Mouse (Mus musculus): ENCODE results near the gene Rin3. TPM values are rescaled to one million over a fixed set of nuclear protein-coding genes. Genes with fewer than 3 reads are reported as not detected.
A peak's percentile ranks its signal among the peaks of the same experiment; 100 is the strongest.
"Not testable (repeated sequence)": the region's sequence is repeated elsewhere in the genome, so short reads cannot be mapped to it uniquely, and the experiment has no call there.

Gene Rin3
- polyA plus RNA-seq, 1 experiment, result 102 TPM

DNA sequence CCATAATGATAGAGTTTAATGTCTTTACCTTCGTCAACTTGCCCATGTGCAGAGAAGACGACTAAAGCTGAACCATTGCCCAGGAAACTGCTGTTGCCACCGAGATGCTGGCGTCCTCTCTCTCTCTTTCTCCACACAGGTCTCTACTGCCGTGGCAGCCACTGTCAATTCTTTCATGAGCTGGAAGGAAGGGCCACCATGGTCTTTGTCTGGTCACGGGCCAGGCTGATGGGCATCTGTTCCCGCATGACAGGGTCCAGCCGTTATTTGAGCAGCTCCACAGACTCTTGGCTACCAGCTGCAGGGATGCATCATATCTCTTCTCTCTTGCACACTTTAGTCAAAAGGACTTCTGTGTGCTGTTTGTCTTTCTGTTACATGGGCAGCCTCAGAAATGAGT lies 16.4 kb upstream of the Rin3 start:
- Histone ChIP-seq H3K4me3 (replicated peaks; ENCODE audit: control insufficient read depth, low read depth, low read length) (no peak overlapping the region), H3K4me1 (ENCODE audit: control insufficient read depth, insufficient read depth, low read length) (peaks cover 3% of the 10 kb centered on the region; the same call in 1 of the 2 replicates), H3K27ac (ENCODE audit: control insufficient read depth, insufficient read depth, low read depth, low read length, poor library complexity) (no peak overlapping the region)
- TF ChIP-seq CTCF (IDR thresholded peaks at IDR 0.05; ENCODE audit: control insufficient read depth, insufficient read depth, low read length) (no peak), POLR2A (IDR thresholded peaks at IDR 0.05; ENCODE audit: borderline replicate concordance, control insufficient read depth, low read depth, low read length) (no peak)
- 80% methylated on average over 8 of the region's 8 CpGs for WGBS

DNA sequence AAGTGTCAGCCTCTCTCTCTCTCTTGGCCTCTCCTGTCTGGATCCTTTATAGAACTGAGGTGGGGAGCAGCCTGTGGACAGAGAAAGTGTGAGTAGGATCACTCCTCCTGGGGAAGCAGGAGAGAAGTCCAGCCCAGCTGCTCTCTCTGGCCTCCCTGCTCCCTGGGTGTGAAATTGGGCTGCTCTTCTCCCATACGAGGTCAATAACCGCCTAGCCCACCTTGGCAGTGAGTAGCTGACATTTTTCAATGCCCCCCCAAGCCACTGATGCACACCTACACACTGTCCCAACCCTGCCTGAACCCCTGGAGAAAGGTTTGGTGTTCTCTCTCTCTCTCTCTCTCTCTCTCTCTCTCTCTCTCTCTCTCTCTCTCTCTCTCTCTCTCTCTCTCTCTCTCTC lies 13.7 kb upstream of the Rin3 start:
- Histone ChIP-seq H3K4me1 (ENCODE audit: control insufficient read depth, insufficient read depth, low read length) (no peaks in the 10 kb centered on the region; the same call in 1 of the 2 replicates), H3K4me3 (replicated peaks; ENCODE audit: control insufficient read depth, low read depth, low read length) (no peak overlapping the region), H3K27ac (ENCODE audit: control insufficient read depth, insufficient read depth, low read depth, low read length, poor library complexity) (no peak overlapping the region)
- WGBS, result 78% methylated on average over 2 of the region's 2 CpGs
- TF ChIP-seq POLR2A (IDR thresholded peaks at IDR 0.05; ENCODE audit: borderline replicate concordance, control insufficient read depth, low read depth, low read length) (no peak), CTCF (IDR thresholded peaks at IDR 0.05; ENCODE audit: control insufficient read depth, insufficient read depth, low read length) (no peak)

DNA sequence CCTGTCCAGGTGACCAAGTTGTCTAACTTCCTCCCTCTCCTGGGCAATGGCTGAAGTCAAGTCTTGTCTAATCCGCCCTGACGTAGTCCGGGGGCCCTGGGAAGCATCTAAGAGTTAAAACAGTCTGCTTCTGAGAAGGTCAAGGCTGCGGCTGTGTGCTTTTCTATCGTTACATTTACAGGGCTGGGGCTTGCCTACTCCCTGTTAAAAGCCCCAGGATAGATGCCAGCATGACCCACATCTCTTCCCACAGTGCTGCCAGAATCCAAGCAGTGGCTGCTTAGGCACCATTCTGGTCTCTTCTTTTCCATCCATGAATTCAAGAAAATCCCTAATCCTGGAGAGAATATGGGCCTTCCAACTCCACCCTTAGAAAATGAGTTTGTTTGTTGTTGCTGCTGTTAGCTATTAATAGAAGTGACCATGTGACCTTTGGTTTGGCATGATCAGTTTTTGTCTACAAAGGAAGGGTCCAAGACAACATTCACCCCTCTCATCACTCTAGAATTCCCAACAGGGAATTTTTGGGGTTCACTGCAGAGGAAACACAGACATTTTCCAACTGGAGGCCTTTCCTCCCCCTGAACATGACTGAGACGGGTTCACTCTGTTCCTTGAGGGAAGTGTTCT lies 12.0 kb upstream of the Rin3 start:
- H3K4me3 ChIP-seq (replicated peaks; ENCODE audit: control insufficient read depth, low read depth, low read length), result no peak overlapping the region
- TF ChIP-seq CTCF (IDR thresholded peaks at IDR 0.05; ENCODE audit: control insufficient read depth, insufficient read depth, low read length) (no peak), POLR2A (IDR thresholded peaks at IDR 0.05; ENCODE audit: borderline replicate concordance, control insufficient read depth, low read depth, low read length) (no peak)
- H3K27ac ChIP-seq (ENCODE audit: control insufficient read depth, insufficient read depth, low read depth, low read length, poor library complexity), result no peak overlapping the region
- 51% methylated on average over 6 of the region's 6 CpGs for WGBS
- H3K4me1 ChIP-seq (ENCODE audit: control insufficient read depth, insufficient read depth, low read length), result no peaks in the 10 kb centered on the region

DNA sequence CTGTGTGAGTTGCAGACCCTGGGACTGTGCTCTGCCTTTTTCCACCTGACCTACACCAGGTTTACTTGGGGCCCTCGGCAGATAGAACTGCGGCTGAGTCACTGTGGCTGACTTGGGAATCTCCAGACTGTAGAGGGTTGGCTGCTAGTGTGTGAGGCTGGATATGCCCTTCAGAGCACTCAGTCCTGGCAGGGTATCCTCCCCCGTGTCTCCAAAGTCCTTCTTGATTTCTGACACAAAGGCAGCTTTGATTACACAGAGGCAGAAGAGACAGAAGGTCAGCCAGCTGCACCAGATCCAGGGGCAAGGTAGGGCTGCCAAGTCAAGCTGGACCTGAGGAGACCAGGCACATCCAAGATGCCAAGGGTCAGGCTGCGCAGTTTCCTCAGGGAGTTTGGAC lies 11.4 kb upstream of the Rin3 start:
- WGBS, result 79% methylated on average over 4 of the region's 4 CpGs
- TF ChIP-seq POLR2A (IDR thresholded peaks at IDR 0.05; ENCODE audit: borderline replicate concordance, control insufficient read depth, low read depth, low read length), result no peak
- no peak for TF ChIP-seq CTCF (IDR thresholded peaks at IDR 0.05; ENCODE audit: control insufficient read depth, insufficient read depth, low read length)

DNA sequence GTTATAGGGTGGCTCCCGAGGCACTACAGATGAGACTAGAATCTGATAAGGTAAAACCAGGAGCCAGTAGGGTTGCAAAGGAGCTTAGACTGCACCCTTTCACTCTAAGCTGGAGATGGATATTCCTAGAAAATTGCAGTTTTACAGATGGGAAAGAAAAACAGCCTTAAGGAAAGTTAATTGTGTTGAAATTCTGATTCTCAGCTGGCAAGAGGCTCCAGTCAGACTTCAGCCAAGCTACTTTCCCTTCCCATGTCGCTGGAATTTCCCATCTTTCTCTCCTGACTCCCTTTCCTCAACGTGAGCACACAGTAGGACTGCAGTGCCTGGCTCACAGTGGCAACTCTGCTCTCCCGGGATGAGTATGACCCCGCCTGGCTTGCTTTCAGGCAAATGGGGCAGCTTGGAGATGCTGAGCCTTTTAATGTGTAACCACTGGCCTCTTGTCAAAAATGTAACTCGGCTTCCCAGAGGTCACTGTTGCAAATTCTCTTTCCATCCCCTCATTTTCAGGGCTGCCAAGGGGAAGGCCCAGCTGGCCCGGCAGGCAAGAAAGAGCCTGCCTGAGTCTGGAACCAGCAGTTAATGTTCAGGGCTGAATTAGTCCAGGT lies 6.9 kb upstream of the Rin3 start:
- H3K27ac ChIP-seq (ENCODE audit: control insufficient read depth, insufficient read depth, low read depth, low read length, poor library complexity), result no peak overlapping the region
- no peaks in the 10 kb centered on the region for H3K4me1 ChIP-seq (ENCODE audit: control insufficient read depth, insufficient read depth, low read length)
- no peak for TF ChIP-seq CTCF (IDR thresholded peaks at IDR 0.05; ENCODE audit: control insufficient read depth, insufficient read depth, low read length)
- WGBS, result 73% methylated on average over 7 of the region's 7 CpGs
- H3K4me3 ChIP-seq (replicated peaks; ENCODE audit: control insufficient read depth, low read depth, low read length), result no peak overlapping the region

More for the DNA sequence above, 11.4 kb upstream of the Rin3 start:
- Histone ChIP-seq H3K4me1 (ENCODE audit: control insufficient read depth, insufficient read depth, low read length) (no peaks in the 10 kb centered on the region), H3K27ac (ENCODE audit: control insufficient read depth, insufficient read depth, low read depth, low read length, poor library complexity) (no peak overlapping the region), H3K4me3 (replicated peaks; ENCODE audit: control insufficient read depth, low read depth, low read length) (no peak overlapping the region)

DNA sequence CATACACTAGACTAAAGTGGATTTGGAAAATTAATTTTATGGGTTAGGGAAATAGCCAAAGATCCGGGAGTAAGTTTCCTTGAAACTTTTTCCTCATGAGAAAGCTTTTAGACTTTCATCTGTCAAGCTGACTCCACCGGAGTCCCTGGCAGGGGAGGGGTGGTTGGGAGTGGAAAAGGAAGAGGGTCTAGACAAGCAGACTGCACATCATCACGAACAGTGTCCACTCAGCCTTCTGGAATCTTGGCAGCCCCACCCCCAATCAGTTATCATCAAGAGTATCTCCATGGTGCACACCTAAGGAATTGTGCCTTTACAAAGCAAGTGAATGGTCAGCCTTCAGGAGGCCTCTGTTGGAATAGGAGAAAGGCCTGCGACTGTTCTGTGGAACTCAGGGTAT lies 2.6 kb upstream of the Rin3 start:
- not testable (repeated sequence) for H3K27ac ChIP-seq (ENCODE audit: control insufficient read depth, insufficient read depth, low read depth, low read length, poor library complexity); H3K4me3 ChIP-seq (replicated peaks; ENCODE audit: control insufficient read depth, low read depth, low read length); H3K4me1 ChIP-seq (ENCODE audit: control insufficient read depth, insufficient read depth, low read length)
- WGBS, result 85% methylated on average over 4 of the region's 4 CpGs

DNA sequence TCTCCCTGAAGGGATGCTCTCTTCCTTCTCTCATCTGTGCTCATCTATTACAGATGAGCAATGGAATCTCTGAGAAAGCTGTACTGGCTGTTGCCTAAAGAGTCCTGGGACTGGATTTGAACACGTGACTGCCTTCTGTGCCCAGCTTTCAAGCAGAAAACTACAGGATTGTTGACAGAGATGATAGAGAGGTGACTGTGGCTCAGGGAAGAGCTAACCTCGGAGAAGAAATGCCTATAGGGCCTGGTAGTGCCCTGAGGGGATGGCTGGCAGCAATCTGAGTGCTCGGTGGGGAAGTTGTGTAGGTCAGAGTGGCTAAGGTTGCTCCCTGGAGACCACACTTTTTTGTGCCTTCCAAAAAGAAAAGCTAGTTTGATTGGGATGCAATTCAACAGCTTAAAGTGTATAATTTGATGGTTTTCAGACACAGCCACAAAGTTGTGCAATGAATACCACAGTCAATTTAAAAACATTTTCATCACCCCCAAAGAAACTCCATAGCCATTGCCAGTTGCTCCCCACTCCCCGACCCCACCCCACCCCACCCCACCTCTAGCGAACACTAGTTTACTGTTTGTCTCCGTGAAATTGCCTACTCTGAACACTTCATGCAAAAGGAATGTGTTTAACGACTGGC lies 1.9 kb upstream of the Rin3 start:
- Histone ChIP-seq H3K4me1 (ENCODE audit: control insufficient read depth, insufficient read depth, low read length) (peaks cover 2% of the 10 kb centered on the region), H3K4me3 (replicated peaks; ENCODE audit: control insufficient read depth, low read depth, low read length) (no peak overlapping the region), H3K27ac (ENCODE audit: control insufficient read depth, insufficient read depth, low read depth, low read length, poor library complexity) (no peak overlapping the region)
- WGBS, result 47% methylated on average over 7 of the region's 7 CpGs
- TF ChIP-seq POLR2A (IDR thresholded peaks at IDR 0.05; ENCODE audit: borderline replicate concordance, control insufficient read depth, low read depth, low read length), result no peak
- TF ChIP-seq CTCF (IDR thresholded peaks at IDR 0.05; ENCODE audit: control insufficient read depth, insufficient read depth, low read length), result no peak

DNA sequence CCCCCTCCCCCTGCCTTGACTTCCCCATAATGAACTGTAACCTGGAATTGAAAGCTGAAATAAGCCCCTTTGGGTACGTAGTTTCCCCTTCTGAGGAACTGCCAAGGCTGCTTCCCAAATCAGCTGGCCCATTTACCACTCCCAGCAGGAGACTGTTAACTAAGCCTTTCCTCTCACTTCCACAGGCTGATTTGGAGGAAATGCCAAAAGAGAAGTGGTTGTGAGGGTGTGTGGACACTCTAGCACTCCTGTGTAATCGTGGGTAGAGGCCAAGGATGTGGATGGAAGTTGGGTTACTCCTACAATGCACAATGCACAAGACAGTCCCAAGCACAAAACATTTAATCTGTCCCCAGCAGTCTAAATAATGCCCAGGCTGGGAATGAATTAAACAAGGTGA lies 722 bp upstream of the Rin3 start:
- Histone ChIP-seq H3K4me1 (ENCODE audit: control insufficient read depth, insufficient read depth, low read length) (peaks cover 4% of the 10 kb centered on the region), H3K4me3 (replicated peaks; ENCODE audit: control insufficient read depth, low read depth, low read length) (no peak overlapping the region), H3K27ac (ENCODE audit: control insufficient read depth, insufficient read depth, low read depth, low read length, poor library complexity) (peak overlapping the region; percentile 95; the same call in 1 of the 2 replicates)
- TF ChIP-seq POLR2A (IDR thresholded peaks at IDR 0.05; ENCODE audit: borderline replicate concordance, control insufficient read depth, low read depth, low read length) (no peak), CTCF (IDR thresholded peaks at IDR 0.05; ENCODE audit: control insufficient read depth, insufficient read depth, low read length) (no peak)
- WGBS, result 20% methylated on average over 2 of the region's 2 CpGs
